Mouse (Mus musculus) thymus, postnatal 0 days (tissue): ENCODE data around the gene Gm12184. TPM values are rescaled to one million over a fixed set of nuclear protein-coding genes. Genes with fewer than 3 reads are reported as not detected.

Source experiments
- polyA plus RNA-seq: library from polyadenylated mRNA; unstranded; fragments of >200 nt; fragmentation: Nextera tagmentation; extraction: Ambion mirVana; gene quantifications from 2 replicates; pipeline ENCODE4 v1.2.1, GENCODE M21; 2015

The Gm12184 gene
- polyA plus RNA-seq, 1 experiment from 2014 or later: 8.8 TPM

Other genes starting within 250 kb of the Gm12184 start
- gene Rack1, start 26.3 kb downstream of the Gm12184 start, polyA plus RNA-seq: 988 and 1,015 TPM in 2 replicates
- gene Trim41, start 9.3 kb downstream of the Gm12184 start, polyA plus RNA-seq: 3.5 and 5.5 TPM in 2 replicates
- gene Trim7, start 515 bp downstream of the Gm12184 start, polyA plus RNA-seq: 1.1 and 2.1 TPM in 2 replicates
- 57.1 and 61.0 TPM in 2 replicates for gene Irgm1, start 45.0 kb upstream of the Gm12184 start, polyA plus RNA-seq
- 0.29 and 0.46 TPM in 2 replicates for gene Gm5431, start 75.6 kb upstream of the Gm12184 start, polyA plus RNA-seq
- 6.3 and 9.0 TPM in 2 replicates for gene Psme2b, start 119.5 kb upstream of the Gm12184 start, polyA plus RNA-seq
- gene Olfr56, start 152.2 kb upstream of the Gm12184 start, polyA plus RNA-seq: 0.25 and 0.36 TPM in 2 replicates
- 1.8 and 2.1 TPM in 2 replicates for gene 9930111J21Rik1, start 152.7 kb upstream of the Gm12184 start, polyA plus RNA-seq
- gene Gm12185, start 165.6 kb upstream of the Gm12184 start, polyA plus RNA-seq: 0.93 and 1.2 TPM in 2 replicates
- 59.3 and 61.7 TPM in 2 replicates for gene Tgtp1, start 167.5 kb upstream of the Gm12184 start, polyA plus RNA-seq
- gene 9930111J21Rik2, start 224.6 kb upstream of the Gm12184 start, polyA plus RNA-seq: 1.1 and 1.5 TPM in 2 replicates
- gene Tgtp2, start 237.6 kb upstream of the Gm12184 start, polyA plus RNA-seq: 58.7 and 59.3 TPM in 2 replicates
- 87.1 and 88.7 TPM in 2 replicates for gene Ifi47, start 249.9 kb upstream of the Gm12184 start, polyA plus RNA-seq